Mouse (Mus musculus): ENCODE measurements around the gene Atg9b. TPM values are rescaled to one million over a fixed set of nuclear protein-coding genes. Genes with fewer than 3 reads are reported as not detected.
A peak's percentile ranks its signal among the peaks of the same experiment; 100 is the strongest.

Gene Atg9b
- polyA plus RNA-seq, 1 experiment = 4.2 TPM

DNA sequence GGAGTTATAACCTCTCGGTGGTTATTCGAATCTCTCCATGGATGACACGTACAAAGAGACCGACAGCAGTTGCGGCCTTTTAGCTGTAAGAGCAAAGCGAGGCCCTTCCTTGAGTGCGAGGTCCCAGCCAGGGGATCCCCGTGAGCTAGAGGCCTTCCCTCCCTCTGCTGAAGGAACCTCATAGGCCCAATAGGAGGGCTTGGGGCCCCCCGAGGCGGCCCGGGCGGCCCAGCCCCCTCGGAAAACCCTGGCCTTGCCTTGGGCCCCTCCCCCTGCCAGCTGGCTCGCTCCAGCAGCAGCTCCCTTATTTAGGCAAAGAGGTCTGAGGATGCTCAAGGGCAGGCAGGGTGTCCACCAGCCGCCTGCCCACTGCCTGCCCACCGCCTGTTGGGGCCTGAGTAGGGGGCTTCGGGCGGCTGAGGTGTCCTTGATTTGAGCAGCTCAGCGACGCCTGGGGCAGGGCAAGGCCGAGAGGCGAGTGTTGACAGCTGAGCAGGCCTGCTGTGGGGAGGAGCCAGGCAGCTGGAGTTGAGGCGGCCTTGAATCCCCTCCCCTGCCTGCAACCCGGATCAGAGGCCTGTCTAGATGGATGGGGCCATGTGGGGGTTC is 39.6 kb downstream of the Atg9b start:
- Histone ChIP-seq H3K36me3 (replicated peaks; ENCODE audit: low read length) (no peaks in the 10 kb centered on the region), H3K4me1 (peaks cover 25% of the 10 kb centered on the region), H3K27me3 (replicated peaks) (peaks cover 91% of the 10 kb centered on the region), H3K9me3 (no peaks in the 10 kb centered on the region), H3K4me3 (replicated peaks) (no peak overlapping the region)
- TF ChIP-seq FLI1 (IDR thresholded peaks at IDR 0.05; ENCODE audit: low read length) (no peak), GATA1 (IDR thresholded peaks at IDR 0.05; ENCODE audit: borderline replicate concordance, low read length) (no peak)

DNA sequence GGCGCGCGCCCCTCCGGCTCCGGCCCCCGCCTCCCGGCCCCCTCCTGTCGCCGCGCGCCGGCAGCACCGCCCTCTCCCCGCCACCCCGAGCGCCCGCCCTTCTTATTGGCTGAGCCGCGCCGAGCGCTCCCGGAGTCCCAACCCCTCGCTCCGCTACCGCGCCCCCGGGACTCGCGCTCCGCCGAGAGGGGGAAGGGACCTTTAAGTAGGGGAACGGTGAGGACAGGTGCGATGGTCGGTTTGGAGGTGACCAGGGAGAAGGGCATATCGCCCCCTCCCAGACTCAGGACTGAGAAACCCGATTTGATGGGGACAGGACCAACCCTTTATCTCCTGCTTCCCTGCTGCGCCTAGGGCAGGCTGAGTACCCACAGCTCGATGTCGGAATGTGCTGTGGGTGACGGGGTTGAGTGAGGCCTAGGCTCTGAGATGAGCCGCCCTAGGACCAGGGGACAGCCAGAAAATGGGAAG is 40.2 kb downstream of the Atg9b start:
- no peaks in the 10 kb centered on the region for H3K9me3 ChIP-seq
- peaks cover 25% of the 10 kb centered on the region for H3K4me1 ChIP-seq
- H3K36me3 ChIP-seq (replicated peaks; ENCODE audit: low read length) = no peaks in the 10 kb centered on the region
- H3K4me3 ChIP-seq (replicated peaks) = peak overlapping the region; percentile 81
- TF ChIP-seq FLI1 (IDR thresholded peaks at IDR 0.05; ENCODE audit: low read length) (no peak), GATA1 (IDR thresholded peaks at IDR 0.05; ENCODE audit: borderline replicate concordance, low read length) (no peak)
- H3K27me3 ChIP-seq (replicated peaks) = peaks cover 94% of the 10 kb centered on the region

DNA sequence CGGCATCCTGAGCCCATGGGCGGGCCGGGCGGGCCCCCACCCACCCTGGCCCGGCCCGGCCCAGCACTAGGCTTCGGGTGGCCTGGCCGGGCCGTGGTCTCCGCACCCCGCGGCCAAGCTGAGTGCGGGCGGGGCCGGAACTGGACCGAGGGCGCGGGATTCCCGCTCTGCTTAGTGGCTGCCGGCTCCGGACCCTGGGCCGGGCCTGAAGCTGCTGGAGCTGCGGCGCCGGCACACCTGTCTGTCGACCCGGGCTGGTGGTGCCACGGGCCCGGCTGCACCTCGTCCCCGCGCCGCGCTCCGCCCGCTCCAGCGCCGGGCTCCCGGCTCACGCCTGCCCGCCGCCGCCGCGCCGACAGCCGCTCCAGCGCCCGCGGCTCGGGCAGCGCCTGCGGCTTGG is 40.7 kb downstream of the Atg9b start, which contains the start of gene Kcnh2:
TSS of gene Kcnh2 (minus strand) at position 327 of the 400 bp plus-strand sequence.
- peaks cover 25% of the 10 kb centered on the region for H3K4me1 ChIP-seq
- H3K27me3 ChIP-seq (replicated peaks) = peaks cover 96% of the 10 kb centered on the region
- TF ChIP-seq GATA1 (IDR thresholded peaks at IDR 0.05; ENCODE audit: borderline replicate concordance, low read length) = no peak
- TF ChIP-seq FLI1 (IDR thresholded peaks at IDR 0.05; ENCODE audit: low read length) = no peak
- no peaks in the 10 kb centered on the region for H3K36me3 ChIP-seq (replicated peaks; ENCODE audit: low read length)
- no peaks in the 10 kb centered on the region for H3K9me3 ChIP-seq
- H3K4me3 ChIP-seq (replicated peaks) = peak within 1 kb of the TSS; percentile 81

DNA sequence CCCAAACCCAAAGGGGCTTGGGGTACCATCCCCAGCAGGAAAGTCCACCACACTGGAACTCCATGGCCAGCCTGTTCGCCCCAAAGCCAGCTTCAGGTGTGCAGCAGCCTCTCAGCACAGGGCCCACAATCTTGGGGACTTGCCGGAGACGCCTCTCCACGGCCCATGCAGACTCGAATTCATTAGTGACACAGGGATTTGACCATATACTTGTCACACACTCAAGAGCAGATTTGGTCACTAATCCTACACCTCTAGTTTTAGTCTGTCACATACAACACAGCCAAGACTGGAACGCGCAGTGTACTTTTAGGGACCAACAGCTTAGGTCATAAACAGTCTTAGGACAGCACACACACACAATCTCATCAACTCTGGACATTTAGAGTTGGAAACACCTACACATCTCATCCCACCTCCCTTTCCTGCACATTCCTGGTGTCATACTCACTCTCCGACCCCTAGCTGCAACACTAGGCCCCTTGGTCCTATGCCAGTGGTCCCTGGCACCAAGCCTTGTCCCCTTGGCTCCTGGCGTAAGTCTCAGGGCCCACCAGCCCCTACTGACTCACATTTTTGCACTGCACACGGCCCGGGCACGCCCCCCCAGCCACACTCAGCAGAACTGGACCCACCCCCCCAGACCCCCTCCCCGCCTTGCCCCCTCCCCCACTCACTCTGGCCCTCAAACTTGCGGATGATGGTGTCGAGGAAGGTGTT is 41.3 kb downstream of the Atg9b start:
- H3K36me3 ChIP-seq (replicated peaks; ENCODE audit: low read length) = no peaks in the 10 kb centered on the region
- no peak overlapping the region for H3K4me3 ChIP-seq (replicated peaks)
- peaks cover 99% of the 10 kb centered on the region for H3K27me3 ChIP-seq (replicated peaks)
- TF ChIP-seq GATA1 (IDR thresholded peaks at IDR 0.05; ENCODE audit: borderline replicate concordance, low read length) (no peak), FLI1 (IDR thresholded peaks at IDR 0.05; ENCODE audit: low read length) (no peak)
- H3K4me1 ChIP-seq = peaks cover 25% of the 10 kb centered on the region
- H3K9me3 ChIP-seq = no peaks in the 10 kb centered on the region

DNA sequence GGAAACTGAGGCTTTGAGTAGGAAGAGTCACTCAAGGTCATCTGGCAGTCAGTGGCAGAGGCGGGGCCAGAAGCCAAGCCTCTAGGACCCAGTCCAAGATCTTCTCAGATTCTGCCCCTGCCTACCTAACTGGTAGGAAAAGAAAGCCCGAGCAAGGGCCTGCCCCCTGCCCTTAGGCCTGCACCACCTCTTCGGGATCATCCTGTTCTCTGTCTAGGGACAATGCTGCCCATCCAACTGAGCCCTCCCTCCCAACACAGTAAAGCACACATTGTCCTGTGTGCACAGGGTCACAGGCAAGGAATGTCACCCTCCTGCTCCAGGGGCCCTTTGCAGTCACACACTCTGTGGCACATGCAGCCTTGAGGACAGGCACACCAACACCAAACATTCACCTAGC is 41.9 kb downstream of the Atg9b start:
- H3K4me1 ChIP-seq = peaks cover 25% of the 10 kb centered on the region
- peaks cover 100% of the 10 kb centered on the region for H3K27me3 ChIP-seq (replicated peaks)
- H3K9me3 ChIP-seq = no peaks in the 10 kb centered on the region
- TF ChIP-seq FLI1 (IDR thresholded peaks at IDR 0.05; ENCODE audit: low read length) = no peak
- TF ChIP-seq GATA1 (IDR thresholded peaks at IDR 0.05; ENCODE audit: borderline replicate concordance, low read length) = no peak
- H3K4me3 ChIP-seq (replicated peaks) = no peak overlapping the region
- H3K36me3 ChIP-seq (replicated peaks; ENCODE audit: low read length) = no peaks in the 10 kb centered on the region

DNA sequence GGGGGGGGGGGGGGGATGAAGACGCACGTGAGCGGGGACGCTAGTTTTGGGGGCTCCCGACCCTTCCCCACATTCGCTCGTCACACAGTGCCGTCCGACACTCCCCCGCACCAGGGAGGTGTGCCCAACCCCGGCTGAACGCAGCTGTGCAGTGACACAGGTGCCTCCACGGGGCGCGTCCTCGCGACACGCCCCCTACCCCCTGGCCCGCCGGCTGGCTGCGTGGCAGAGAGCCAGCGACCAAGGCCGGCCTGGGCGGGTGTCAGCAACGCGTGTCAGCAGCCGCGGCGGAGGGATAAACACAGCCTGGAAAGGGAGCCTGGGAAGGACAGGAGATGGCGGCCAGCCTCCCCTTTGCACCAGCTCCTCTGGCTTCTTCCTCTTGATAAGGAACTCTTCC is 43.4 kb downstream of the Atg9b start:
- peak overlapping the region; percentile 91 for H3K4me3 ChIP-seq (replicated peaks)
- H3K27me3 ChIP-seq (replicated peaks) = peaks cover 100% of the 10 kb centered on the region
- H3K9me3 ChIP-seq = no peaks in the 10 kb centered on the region
- H3K36me3 ChIP-seq (replicated peaks; ENCODE audit: low read length) = no peaks in the 10 kb centered on the region
- TF ChIP-seq FLI1 (IDR thresholded peaks at IDR 0.05; ENCODE audit: low read length) (no peak), GATA1 (IDR thresholded peaks at IDR 0.05; ENCODE audit: borderline replicate concordance, low read length) (no peak)
- peaks cover 33% of the 10 kb centered on the region for H3K4me1 ChIP-seq

DNA sequence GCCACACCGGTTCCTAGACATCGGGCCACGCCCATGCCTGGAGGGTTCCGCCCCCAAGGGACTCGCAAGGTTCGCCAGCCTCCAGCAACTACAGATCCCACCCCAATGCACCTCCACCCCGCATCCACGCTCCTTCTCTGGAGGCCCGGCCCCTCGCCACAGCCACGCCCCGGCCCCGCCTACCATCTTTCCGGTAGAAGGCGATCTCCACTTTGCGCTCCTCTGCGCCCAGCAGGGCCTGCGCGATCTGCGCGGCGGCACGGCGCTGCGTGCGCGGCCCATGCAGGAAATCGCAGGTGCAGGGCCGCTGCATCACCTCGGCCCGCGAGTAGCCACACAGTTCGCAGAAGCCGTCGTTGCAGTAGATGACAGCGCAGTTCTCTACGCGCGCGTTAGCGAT is 43.8 kb downstream of the Atg9b start:
- Histone ChIP-seq H3K4me1 (peaks cover 33% of the 10 kb centered on the region), H3K9me3 (no peaks in the 10 kb centered on the region), H3K4me3 (replicated peaks) (peak overlapping the region; percentile 91), H3K27me3 (replicated peaks) (peaks cover 100% of the 10 kb centered on the region), H3K36me3 (replicated peaks; ENCODE audit: low read length) (no peaks in the 10 kb centered on the region)
- TF ChIP-seq GATA1 (IDR thresholded peaks at IDR 0.05; ENCODE audit: borderline replicate concordance, low read length) (no peak), FLI1 (IDR thresholded peaks at IDR 0.05; ENCODE audit: low read length) (no peak)

DNA sequence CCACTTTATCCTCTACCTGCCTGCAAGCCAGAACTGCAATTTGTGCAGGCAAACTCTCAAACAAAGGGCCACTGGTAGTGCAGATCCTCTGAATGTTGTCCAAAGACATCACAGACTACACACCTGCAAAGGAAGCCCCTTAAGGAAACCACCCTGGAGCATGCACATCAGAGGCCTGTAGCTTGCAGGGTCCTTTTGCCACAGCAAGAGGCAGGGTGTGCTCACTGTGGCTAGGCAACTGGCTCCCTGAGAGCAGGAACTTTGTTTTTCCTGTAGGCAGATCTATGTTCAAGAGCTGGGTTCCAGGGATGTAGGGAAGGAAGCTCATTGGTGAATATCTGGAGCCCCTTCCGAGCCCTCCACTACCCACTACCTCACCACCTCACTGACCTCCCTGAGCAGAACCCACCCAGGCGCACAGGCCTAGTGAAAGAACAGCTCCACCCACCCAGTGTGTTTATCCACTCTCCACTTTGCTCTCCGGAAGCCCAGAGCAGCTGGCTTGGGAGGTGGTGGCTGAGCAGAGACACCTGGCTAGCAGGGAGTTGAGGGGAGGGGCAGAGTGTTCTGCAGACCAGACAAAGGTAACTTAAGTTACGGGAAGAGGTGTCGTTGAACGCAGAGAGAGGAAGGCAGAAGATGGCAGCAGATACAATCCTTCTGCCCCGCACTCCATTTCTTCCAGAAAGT is 44.6 kb downstream of the Atg9b start:
- peaks cover 33% of the 10 kb centered on the region for H3K4me1 ChIP-seq
- H3K4me3 ChIP-seq (replicated peaks) = no peak overlapping the region
- H3K36me3 ChIP-seq (replicated peaks; ENCODE audit: low read length) = no peaks in the 10 kb centered on the region
- H3K27me3 ChIP-seq (replicated peaks) = peaks cover 100% of the 10 kb centered on the region
- no peak for TF ChIP-seq FLI1 (IDR thresholded peaks at IDR 0.05; ENCODE audit: low read length)
- TF ChIP-seq GATA1 (IDR thresholded peaks at IDR 0.05; ENCODE audit: borderline replicate concordance, low read length) = no peak
- H3K9me3 ChIP-seq = no peaks in the 10 kb centered on the region

DNA sequence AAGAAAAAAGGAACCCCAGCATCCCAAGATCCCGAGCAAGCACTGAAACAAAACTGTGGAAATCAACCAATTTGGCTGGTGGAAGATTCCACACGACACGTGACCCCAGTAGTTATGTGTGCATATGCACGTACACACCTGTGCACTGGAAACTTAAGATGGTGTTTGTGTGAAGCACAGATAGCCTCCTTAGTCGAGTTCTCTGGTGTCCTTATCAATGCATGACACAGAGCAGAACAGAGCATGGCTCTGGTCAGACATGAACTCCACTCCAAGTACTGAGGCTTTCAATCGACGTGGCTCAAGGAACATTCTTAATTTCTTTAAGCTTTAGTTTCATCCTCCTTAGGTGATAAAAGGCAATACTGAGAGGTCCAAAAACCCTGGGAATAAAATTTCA is 45.6 kb downstream of the Atg9b start:
- Histone ChIP-seq H3K36me3 (replicated peaks; ENCODE audit: low read length) (no peaks in the 10 kb centered on the region), H3K4me3 (replicated peaks) (no peak overlapping the region), H3K4me1 (peaks cover 25% of the 10 kb centered on the region), H3K27me3 (replicated peaks) (peaks cover 100% of the 10 kb centered on the region), H3K9me3 (no peaks in the 10 kb centered on the region)
- no peak for TF ChIP-seq FLI1 (IDR thresholded peaks at IDR 0.05; ENCODE audit: low read length)
- no peak for TF ChIP-seq GATA1 (IDR thresholded peaks at IDR 0.05; ENCODE audit: borderline replicate concordance, low read length)
